Mouse (Mus musculus): ENCODE measurements around the gene Spns2.

Spns2 gene

GRCm38 (mm10) chr11:72489881-72490301, at the start of gene Spns2:
Gene Spns2 (minus strand): TSS chr11:72489904.
- DNase-seq = peak; percentile 91

- DNase-seq = no peak
These were observed 49.1 kb upstream of the Spns2 start for GRCm38 (mm10) chr11:72538811-72539210.

- no peak for DNase-seq
These were observed 48.5 kb upstream of the Spns2 start for GRCm38 (mm10) chr11:72538037-72538755.

- no peak for DNase-seq
These were observed 47.8 kb upstream of the Spns2 start for GRCm38 (mm10) chr11:72537503-72537902.

DNA sequence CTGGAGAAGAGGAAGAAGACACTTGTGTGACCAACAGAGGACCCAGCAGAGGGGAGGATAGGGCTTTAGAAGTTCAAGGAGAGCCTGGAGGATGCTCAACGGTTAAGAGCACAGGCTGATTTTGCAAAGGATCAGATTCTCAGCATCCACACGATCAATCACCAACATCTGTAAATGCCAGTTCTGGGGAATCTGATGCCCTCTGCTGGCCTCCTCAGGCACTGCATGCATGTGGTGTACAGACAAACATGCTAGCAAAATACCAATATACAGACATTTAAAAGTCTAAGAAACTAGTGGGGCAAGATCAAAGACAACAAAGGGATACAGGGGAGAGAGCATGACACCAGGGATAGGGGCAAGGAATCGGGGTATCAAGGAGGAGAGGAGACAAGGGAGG, 45.8 kb upstream of the Spns2 start:
- DNase-seq = peak; percentile 53

DNA sequence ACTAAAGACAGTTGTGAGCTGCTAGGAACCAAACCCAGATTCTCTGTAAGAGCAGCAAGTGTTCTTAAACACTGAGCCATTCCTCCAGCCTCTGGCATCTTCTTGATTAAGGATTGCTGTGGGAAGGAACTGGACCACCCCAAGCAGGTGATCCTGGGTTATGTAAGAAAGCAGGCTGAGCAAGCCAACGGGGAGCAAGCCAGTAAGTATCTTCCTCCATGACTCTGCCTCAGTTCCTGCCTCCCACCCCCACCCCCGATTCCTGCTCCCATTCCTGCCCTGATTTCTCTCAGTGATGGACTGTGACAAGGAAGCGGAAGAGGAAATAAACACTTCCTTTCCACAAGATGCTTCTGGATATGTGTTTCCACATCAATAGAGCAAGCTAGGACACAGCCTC, 43.2 kb upstream of the Spns2 start:
- DNase-seq = no peak

GRCm38 (mm10) chr11:72531632-72532031, 41.9 kb upstream of the Spns2 start:
- no peak for DNase-seq

GRCm38 (mm10) chr11:72531144-72531543, 41.4 kb upstream of the Spns2 start:
- no peak for DNase-seq

DNA sequence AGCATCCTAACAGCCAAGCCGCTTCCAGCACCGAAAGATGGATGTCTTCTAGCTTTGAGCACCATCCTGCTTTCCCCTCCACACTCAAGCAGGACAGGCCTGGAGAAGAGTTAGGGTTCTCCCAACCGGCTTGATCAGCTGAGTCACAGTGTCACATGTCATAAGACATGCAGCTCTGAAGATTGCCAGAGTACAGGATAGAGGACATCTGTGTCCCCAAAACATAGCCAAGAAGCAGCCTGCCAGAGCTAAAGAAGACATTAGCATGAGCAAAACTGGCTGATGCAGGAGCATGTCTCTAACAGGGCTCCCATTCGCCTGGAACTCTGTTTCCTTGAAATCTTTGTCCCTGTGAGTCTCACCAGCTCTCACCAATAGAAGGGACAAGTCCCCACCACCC, 36.5 kb upstream of the Spns2 start:
- no peak for DNase-seq

DNA sequence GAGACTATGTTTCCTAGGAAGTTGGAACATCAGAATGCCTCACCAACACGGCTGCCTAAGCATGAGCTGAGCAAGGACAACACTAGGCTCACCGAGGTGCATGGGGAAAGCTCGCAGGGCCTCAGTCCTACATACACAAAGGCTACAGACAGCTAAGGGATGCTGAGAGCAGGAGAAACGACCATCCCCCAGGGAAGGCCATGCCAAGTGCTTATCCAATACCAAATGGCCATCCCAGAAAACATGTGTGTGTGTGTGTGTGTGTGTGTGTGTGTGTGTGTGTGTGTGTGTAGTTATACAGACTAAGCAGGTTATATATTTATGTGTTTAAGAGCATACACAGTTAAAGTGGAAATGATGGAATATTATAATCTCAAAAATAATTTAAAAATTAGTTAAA, 34.0 kb upstream of the Spns2 start:
- no peak for DNase-seq

- DNase-seq = no peak
These were observed 32.9 kb upstream of the Spns2 start for GRCm38 (mm10) chr11:72522616-72523041.

DNA sequence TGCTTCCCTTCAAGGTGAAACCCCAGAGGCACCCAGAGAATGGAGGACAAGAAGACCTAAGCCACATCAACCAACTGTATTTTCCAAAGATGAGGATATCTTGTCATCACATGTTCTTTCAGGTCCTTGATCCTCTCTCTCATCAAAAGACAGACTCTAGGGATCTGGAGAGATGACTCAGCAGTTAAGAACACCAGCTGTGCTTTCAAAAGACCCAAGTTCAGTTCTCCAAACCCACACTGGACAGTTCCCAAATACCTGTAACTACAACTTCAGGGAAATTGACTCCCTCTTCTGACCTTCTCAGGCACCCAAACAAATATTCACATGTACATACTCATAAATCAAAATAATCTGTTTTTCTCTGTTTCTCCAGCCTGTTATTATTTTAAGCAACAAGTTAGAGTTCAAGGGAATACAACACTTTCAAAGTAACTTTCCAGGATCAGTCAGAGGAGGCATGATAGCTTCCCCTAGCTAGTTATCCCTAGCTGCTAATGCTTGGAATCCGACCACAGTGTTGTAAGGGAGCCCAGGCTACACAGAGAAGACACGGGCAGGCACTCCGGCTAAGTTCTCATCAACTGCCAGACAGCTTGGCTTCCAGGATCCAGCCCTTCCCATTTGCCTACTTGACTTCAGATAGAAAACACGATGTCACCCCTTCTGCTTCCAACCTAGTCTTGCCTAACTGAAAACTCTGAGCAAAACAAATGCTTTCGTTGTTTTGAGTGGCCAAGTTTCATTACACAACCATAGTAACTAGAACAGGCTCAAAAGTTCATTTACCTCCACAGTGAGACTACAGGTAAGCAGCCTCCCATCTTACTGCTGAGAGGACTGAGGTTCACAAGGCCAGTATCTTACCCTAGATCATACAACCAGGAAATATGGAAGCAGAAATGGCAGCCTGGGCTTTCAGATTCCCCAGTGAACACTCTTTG, 32.2 kb upstream of the Spns2 start:
- DNase-seq = no peak

- no peak for DNase-seq
These were observed 30.2 kb upstream of the Spns2 start for GRCm38 (mm10) chr11:72519895-72520294.

DNA sequence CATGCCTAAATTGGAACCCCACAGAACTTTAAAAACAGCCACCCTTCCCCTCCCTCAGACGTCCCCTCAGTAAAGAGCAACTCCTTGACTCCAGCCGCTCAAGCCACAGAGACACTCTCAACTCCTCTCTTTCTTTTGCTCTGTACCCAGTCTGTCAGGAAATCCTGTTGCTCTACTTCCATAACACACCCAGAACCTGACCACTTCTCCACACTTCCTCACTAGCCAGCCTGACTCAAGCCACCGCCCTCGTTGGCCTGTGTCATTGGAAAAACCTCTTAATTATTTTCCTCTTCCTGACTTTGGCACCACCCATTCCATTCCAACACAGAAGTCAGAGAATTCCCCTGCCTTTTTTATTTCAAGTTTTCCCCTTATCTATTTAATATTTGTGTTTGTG, 29.5 kb upstream of the Spns2 start:
- no peak for DNase-seq

DNA sequence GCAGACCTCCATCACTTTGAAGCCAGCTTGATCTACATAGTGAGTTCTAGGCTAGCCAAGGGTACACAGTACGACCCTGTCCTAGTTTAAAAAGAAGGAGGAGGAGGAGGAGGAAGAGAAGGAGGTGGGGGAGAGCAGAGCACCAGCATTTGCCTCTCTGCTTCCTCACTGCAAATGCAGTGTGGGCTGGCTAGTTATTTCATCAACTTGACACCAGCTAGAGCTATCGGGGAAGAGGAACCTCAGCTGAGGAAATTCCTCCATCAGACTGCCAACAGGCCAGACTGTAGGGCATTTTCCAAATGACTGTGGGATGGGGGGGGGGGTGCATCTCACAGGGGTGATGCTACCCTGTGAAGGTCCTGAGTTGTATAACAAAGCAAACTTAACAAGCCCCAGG, 28.7 kb upstream of the Spns2 start:
- no peak for DNase-seq

- DNase-seq = no peak
These were observed 25.3 kb upstream of the Spns2 start for GRCm38 (mm10) chr11:72514967-72515366.

- no peak for DNase-seq
These were observed 18.9 kb upstream of the Spns2 start for GRCm38 (mm10) chr11:72508651-72509050.

DNA sequence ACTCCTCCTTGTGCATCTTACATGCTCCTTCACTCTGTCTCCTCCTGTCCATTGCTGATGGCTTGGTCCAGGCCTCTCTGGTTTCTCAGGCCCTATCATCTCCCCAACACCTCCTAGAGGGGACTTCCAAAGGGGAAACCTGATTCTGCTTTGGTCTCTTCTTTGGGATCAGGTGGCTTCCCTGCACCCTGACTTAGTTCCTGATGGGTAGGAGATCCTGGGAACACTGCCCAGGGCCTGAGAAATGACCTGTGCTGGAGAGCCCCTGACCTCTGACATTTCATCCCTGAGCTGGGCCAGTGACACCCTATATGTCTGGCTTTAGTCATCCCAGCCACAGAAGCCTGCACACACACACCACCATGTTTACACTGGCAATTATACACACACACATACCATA, 17.9 kb upstream of the Spns2 start:
- no peak for DNase-seq

DNA sequence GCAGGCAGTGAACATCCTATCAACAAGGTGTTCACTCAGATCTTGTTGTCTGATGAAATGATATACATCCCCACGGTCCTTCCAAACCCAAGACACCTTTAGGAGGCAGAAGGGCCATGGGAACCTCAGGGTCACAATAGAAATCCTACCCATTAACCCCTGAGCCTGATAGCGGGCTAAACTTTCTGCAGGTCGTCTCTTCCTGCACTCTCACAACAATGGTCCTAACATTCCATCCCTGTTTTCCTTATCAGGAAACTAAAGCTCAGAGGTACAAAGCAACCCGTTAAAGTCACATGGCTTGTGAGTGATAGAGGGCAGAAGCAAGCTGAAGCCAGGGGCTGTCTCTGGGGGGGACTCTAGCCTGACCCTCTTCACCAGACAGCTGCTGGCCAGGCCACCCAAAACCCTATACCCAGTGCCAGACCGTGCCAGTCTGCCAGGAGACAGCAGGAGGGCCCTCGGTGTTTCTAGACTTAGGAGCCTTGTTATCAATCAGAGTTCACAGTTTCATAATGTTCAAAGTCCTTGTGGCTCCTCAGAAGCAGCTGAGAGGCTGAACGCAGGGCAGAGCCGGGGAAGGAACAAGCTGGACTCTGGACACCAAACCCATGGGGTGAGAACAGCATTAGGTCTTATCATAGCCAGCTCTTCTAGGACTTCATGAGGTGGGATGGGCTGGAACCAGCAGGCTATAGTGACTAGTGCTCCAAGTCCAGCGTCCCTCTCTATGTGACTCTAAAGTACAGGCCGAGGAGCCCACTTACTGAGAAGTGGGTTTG, 14.5 kb upstream of the Spns2 start:
- DNase-seq = no peak

DNA sequence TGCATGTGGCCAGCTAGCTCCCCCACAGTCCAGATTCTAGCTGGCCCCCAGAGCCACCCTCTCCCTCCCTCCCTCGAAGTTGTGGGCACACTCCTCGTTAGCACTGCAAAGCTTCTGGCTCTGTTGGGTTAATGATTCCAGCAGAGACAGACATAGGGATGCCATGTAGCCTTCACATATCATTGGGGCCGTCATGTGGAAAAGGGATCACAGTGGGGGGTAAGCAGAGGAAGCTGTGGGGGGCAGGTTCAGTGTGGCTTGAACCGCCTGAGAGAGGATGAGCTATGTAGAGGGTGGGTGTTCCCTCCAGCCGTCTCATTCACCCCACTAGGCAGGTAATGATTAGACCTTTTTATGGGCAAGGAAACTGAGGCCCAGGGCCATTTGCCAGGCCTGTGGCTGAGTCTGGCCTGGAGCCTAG, 13.8 kb upstream of the Spns2 start:
- DNase-seq = no peak

DNA sequence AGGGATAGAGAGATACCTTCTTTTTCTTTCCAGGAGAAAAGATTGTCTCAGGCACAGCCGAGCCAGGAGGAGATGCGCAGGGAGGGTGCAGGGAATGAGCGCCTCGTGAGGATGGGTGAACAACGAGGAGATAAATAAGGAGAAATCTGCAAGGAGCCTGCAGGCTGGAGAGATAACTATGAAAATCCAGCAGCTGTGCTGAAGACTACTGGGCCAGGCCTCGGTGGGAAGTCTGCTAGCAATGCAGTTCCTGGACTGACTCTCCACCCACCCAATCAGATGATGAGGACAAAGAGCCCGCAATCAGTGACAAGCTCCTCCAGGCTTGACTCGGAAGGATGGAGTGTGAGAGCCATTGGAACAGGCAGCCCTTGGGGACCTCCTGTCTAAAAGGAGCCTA, 12.5 kb upstream of the Spns2 start:
- DNase-seq = no peak

GRCm38 (mm10) chr11:72501426-72502002, 11.8 kb upstream of the Spns2 start:
- no peak for DNase-seq

DNA sequence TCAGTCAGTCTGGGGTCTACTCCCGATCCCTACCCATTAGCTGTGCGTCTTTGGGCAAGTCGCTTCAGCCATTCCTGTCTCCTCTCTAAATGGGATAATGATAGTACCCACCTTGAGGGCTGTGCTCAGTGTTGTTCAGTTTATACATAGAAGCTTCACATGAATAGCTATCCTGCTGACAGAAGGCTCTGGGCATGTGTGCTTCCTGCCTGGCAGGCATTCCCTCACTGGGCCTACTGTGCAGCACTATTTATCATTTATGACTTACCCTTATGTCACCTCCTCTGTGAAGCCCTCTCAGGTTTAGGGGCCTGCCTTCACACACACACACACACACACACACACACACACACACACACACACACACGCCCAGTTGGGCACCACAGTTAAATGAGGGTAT, 10.4 kb upstream of the Spns2 start:
- DNase-seq = no peak
